Mouse (Mus musculus) E14TG2a.4 (cell line): ENCODE data around the gene Wasf1.

Experiments used
- H3K27me3 ChIP-seq: 2 replicates; pipeline ENCODE4 v1.6.1; 2014; ENCODE audit warnings: low read length, control low read depth; ENCODE audit not compliant: insufficient read depth
- H3K36me3 ChIP-seq: 2 replicates; pipeline ENCODE4 v1.6.1; 2014; ENCODE audit warnings: low read length, control low read depth; ENCODE audit not compliant: insufficient read depth
- H3K4me1 ChIP-seq: replicated peaks from 2 replicates; pipeline ENCODE4 v1.6.1; 2014; ENCODE audit warnings: low read depth, low read length, control low read depth
- H3K4me3 ChIP-seq: replicated peaks from 2 replicates; pipeline ENCODE4 v1.5.1; 2014; ENCODE audit warnings: mild to moderate bottlenecking, low read length
- H3K9me3 ChIP-seq: 2 replicates; pipeline ENCODE4 v1.6.1; 2014; ENCODE audit warnings: low read length, control low read depth
- CTCF ChIP-seq: conservative IDR thresholded peaks from 2 replicates; pipeline ENCODE4 v1.5.1; 2014; ENCODE audit warnings: low read length
- NANOG ChIP-seq: IDR thresholded peaks from 2 replicates; pipeline ENCODE4 v1.6.1; 2014; ENCODE audit warnings: borderline replicate concordance, low read length, mixed read lengths
- POU5F1 ChIP-seq: IDR thresholded peaks from 2 replicates; pipeline ENCODE4 v1.6.1; 2014; ENCODE audit warnings: low read length, borderline replicate concordance

The Wasf1 gene

GRCm38 (mm10) chr10:40970601-40971245 is 87.4 kb downstream of the Wasf1 start:
- no peaks in the 10 kb centered on the region for H3K27me3 ChIP-seq
- no peaks in the 10 kb centered on the region for H3K9me3 ChIP-seq
- TF ChIP-seq CTCF (no peak), NANOG (no peak), POU5F1 (no peak)
- H3K4me1 ChIP-seq, result no peaks in the 10 kb centered on the region
- H3K4me3 ChIP-seq, result no peak overlapping the region
- H3K36me3 ChIP-seq, result no peaks in the 10 kb centered on the region

GRCm38 (mm10) chr10:40971256-40971655 is 88.0 kb downstream of the Wasf1 start:
- no peaks in the 10 kb centered on the region for H3K36me3 ChIP-seq
- TF ChIP-seq NANOG (no peak), CTCF (no peak), POU5F1 (no peak)
- no peak overlapping the region for H3K4me3 ChIP-seq
- no peaks in the 10 kb centered on the region for H3K9me3 ChIP-seq
- H3K27me3 ChIP-seq, result no peaks in the 10 kb centered on the region
- H3K4me1 ChIP-seq, result no peaks in the 10 kb centered on the region

- H3K36me3 ChIP-seq, result no peaks in the 10 kb centered on the region
- no peak overlapping the region for H3K4me3 ChIP-seq
- TF ChIP-seq POU5F1 (no peak), CTCF (no peak), NANOG (no peak)
- no peaks in the 10 kb centered on the region for H3K4me1 ChIP-seq
- no peaks in the 10 kb centered on the region for H3K27me3 ChIP-seq
- peaks cover 91% of the 10 kb centered on the region for H3K9me3 ChIP-seq
Observed at GRCm38 (mm10) chr10:40983761-40984160, 100.5 kb downstream of the Wasf1 start.

- Histone ChIP-seq H3K36me3 (no peaks in the 10 kb centered on the region), H3K4me1 (no peaks in the 10 kb centered on the region), H3K27me3 (no peaks in the 10 kb centered on the region), H3K9me3 (peaks cover 84% of the 10 kb centered on the region), H3K4me3 (no peak overlapping the region)
- TF ChIP-seq NANOG (no peak), CTCF (no peak), POU5F1 (no peak)
Observed at GRCm38 (mm10) chr10:40984600-40984999, 101.3 kb downstream of the Wasf1 start.

- Histone ChIP-seq H3K9me3 (peaks cover 78% of the 10 kb centered on the region), H3K4me3 (no peak overlapping the region), H3K4me1 (no peaks in the 10 kb centered on the region), H3K27me3 (no peaks in the 10 kb centered on the region), H3K36me3 (no peaks in the 10 kb centered on the region)
- TF ChIP-seq POU5F1 (no peak), CTCF (no peak), NANOG (no peak)
Observed at GRCm38 (mm10) chr10:40985350-40985749, 102.1 kb downstream of the Wasf1 start.
